Mouse (Mus musculus) kidney, postnatal 0 days (tissue): Measurements from ENCODE around the gene 2210016L21Rik. TPM values are rescaled to one million over a fixed set of nuclear protein-coding genes. Genes with fewer than 3 reads are reported as not detected.

ENCODE experiments used
- ATAC-seq: fragments of 200-750 bp; cut with Nextera tagmentation; replicated peaks from 2 replicates; pipeline ENCODE4 v1.8.0; 2017; ENCODE audit warnings: low read depth, moderate number of reproducible peaks, moderate TSS enrichment, moderate library complexity; ENCODE audit not compliant: low FRiP score
- DNase-seq: peaks from one replicate; pipeline ENCODE4 v3.0.0-alpha.2; 2016; ENCODE audit warnings: low spot score
- H3K27ac ChIP-seq: fragments of 300-500 bp; sonication (generic); 2 replicates; pipeline ENCODE4 v1.5.1; 2014; ENCODE audit warnings: mild to moderate bottlenecking
- H3K27me3 ChIP-seq: fragments of 300-500 bp; sonication (generic); 2 replicates; pipeline ENCODE4 v1.6.1; 2014; ENCODE audit warnings: low read length, mixed read lengths; ENCODE audit not compliant: insufficient read depth
- H3K36me3 ChIP-seq: fragments of 300-500 bp; sonication (generic); 2 replicates; pipeline ENCODE4 v1.6.1; 2014; ENCODE audit warnings: low read length, mixed read lengths; ENCODE audit not compliant: insufficient read depth
- H3K4me1 ChIP-seq: fragments of 300-500 bp; sonication (generic); replicated peaks from 2 replicates; pipeline ENCODE4 v1.6.1; 2014; ENCODE audit warnings: antibody characterized with exemption, low read length, mixed read lengths; ENCODE audit not compliant: insufficient read depth
- H3K4me2 ChIP-seq: fragments of 300-500 bp; sonication (generic); 2 replicates; pipeline ENCODE4 v1.6.1; 2014; ENCODE audit warnings: mild to moderate bottlenecking, low read length, moderate library complexity, mixed read lengths
- H3K4me3 ChIP-seq: fragments of 300-500 bp; sonication (generic); replicated peaks from 2 replicates; pipeline ENCODE4 v1.5.1; 2014; ENCODE audit warnings: low read depth, low read length
- H3K9ac ChIP-seq: fragments of 300-500 bp; sonication (generic); 2 replicates; pipeline ENCODE4 v1.6.1; 2014; ENCODE audit warnings: low read depth, low read length
- H3K9me3 ChIP-seq: fragments of 300-500 bp; sonication (generic); replicated peaks from 2 replicates; pipeline ENCODE4 v1.6.1; 2016; ENCODE audit warnings: low read length, inconsistent platforms, mixed read lengths
- CTCF ChIP-seq: IDR thresholded peaks from 2 replicates; pipeline ENCODE4 v1.5.1; 2016; ENCODE audit warnings: antibody characterized with exemption, low read depth, mild to moderate bottlenecking, moderate library complexity
- WGBS: fragments of 180-500 bp; shearing (Covaris S2); extraction: QIAGEN DNeasy Blood & Tissue Kit; methylation state at CpG from one replicate; pipeline ENCODE4 v1.1.7; 2014; 5-methylcytosine and 5-hydroxymethylcytosine counted together
- polyA plus RNA-seq: library from polyadenylated mRNA; unstranded; fragments of >200 nt; fragmentation: Nextera tagmentation; extraction: Ambion mirVana; gene quantifications from 2 replicates; pipeline ENCODE4 v1.2.1, GENCODE M21; 2015

The 2210016L21Rik gene
- polyA plus RNA-seq, 1 experiment from 2014 or later = 75.3 TPM

- peak overlapping the region; percentile 81 for H3K27ac ChIP-seq
- ATAC-seq (no peak), DNase-seq (no peak)
- H3K9me3 ChIP-seq = no peaks in the 10 kb centered on the region
- peak overlapping the region; percentile 63 for H3K4me2 ChIP-seq
- H3K4me3 ChIP-seq = peak overlapping the region; percentile 39
- no peaks in the 10 kb centered on the region for H3K27me3 ChIP-seq
- WGBS = 45% methylated on average over 13 of the region's 13 CpGs
- H3K9ac ChIP-seq = peak overlapping the region; percentile 70
- H3K36me3 ChIP-seq = no peaks in the 10 kb centered on the region
- TF ChIP-seq CTCF = no peak
- peaks cover 4% of the 10 kb centered on the region; the same call in 1 of the 2 replicates for H3K4me1 ChIP-seq
Measured at GRCm38 (mm10) chr5:114969609-114970215, 27.8 kb downstream of the 2210016L21Rik start.

GRCm38 (mm10) chr5:114970824-114971227 lies 28.9 kb downstream of the 2210016L21Rik start, which contains the start of gene Hnf1a:
Gene Hnf1a, minus strand, starts transcription at chr5:114971094.
- H3K36me3 ChIP-seq = no peaks in the 10 kb centered on the region
- H3K4me3 ChIP-seq = peak within 1 kb of the TSS; percentile 39
- TF ChIP-seq CTCF = no peak
- H3K4me2 ChIP-seq = peak within 1 kb of the TSS; percentile 63
- no peaks in the 10 kb centered on the region for H3K27me3 ChIP-seq
- H3K9me3 ChIP-seq = no peaks in the 10 kb centered on the region
- H3K27ac ChIP-seq = peak within 1 kb of the TSS; percentile 81
- WGBS = 45% methylated on average over 17 of the region's 17 CpGs
- H3K9ac ChIP-seq = peak within 1 kb of the TSS; percentile 70
- no peaks in the 10 kb centered on the region; the same call in 1 of the 2 replicates for H3K4me1 ChIP-seq
- peak; percentile 25 for DNase-seq
- peak; percentile 34 for ATAC-seq

- H3K9ac ChIP-seq = no peak overlapping the region
- no peaks in the 10 kb centered on the region for H3K36me3 ChIP-seq
- H3K4me3 ChIP-seq = no peak overlapping the region
- ATAC-seq (no peak), DNase-seq (no peak)
- no peaks in the 10 kb centered on the region for H3K27me3 ChIP-seq
- 79% methylated on average over 9 of the region's 9 CpGs for WGBS
- H3K4me1 ChIP-seq = no peaks in the 10 kb centered on the region
- H3K27ac ChIP-seq = no peak overlapping the region
- no peak for TF ChIP-seq CTCF
- no peaks in the 10 kb centered on the region for H3K9me3 ChIP-seq
- H3K4me2 ChIP-seq = peak overlapping the region; percentile 63
Measured at GRCm38 (mm10) chr5:114972201-114972600, 30.2 kb downstream of the 2210016L21Rik start.

- Histone ChIP-seq H3K27me3 (no peaks in the 10 kb centered on the region), H3K4me2 (no peak overlapping the region), H3K36me3 (no peaks in the 10 kb centered on the region), H3K4me1 (no peaks in the 10 kb centered on the region), H3K9me3 (no peaks in the 10 kb centered on the region), H3K4me3 (no peak overlapping the region), H3K9ac (no peak overlapping the region), H3K27ac (no peak overlapping the region)
- no peak for TF ChIP-seq CTCF
- no peak for ATAC-seq
- WGBS = 66% methylated on average over 8 of the region's 8 CpGs
- DNase-seq = no peak
Measured at GRCm38 (mm10) chr5:114973131-114973530, 31.2 kb downstream of the 2210016L21Rik start.

- no peak for ATAC-seq
- no peak overlapping the region for H3K9ac ChIP-seq
- H3K27me3 ChIP-seq = no peaks in the 10 kb centered on the region
- TF ChIP-seq CTCF = no peak
- no peaks in the 10 kb centered on the region for H3K36me3 ChIP-seq
- no peak for DNase-seq
- H3K4me1 ChIP-seq = no peaks in the 10 kb centered on the region
- no peak overlapping the region for H3K4me2 ChIP-seq
- H3K9me3 ChIP-seq = no peaks in the 10 kb centered on the region
- no peak overlapping the region for H3K4me3 ChIP-seq
- no peak overlapping the region for H3K27ac ChIP-seq
Measured at GRCm38 (mm10) chr5:114976935-114977334, 35.0 kb downstream of the 2210016L21Rik start.

GRCm38 (mm10) chr5:114978473-114978872 lies 36.5 kb downstream of the 2210016L21Rik start:
- no peak for TF ChIP-seq CTCF
- WGBS = 64% methylated on average over 11 of the region's 11 CpGs
- Histone ChIP-seq H3K9ac (no peak overlapping the region), H3K27ac (no peak overlapping the region), H3K4me2 (no peak overlapping the region), H3K36me3 (no peaks in the 10 kb centered on the region), H3K9me3 (no peaks in the 10 kb centered on the region), H3K27me3 (no peaks in the 10 kb centered on the region), H3K4me3 (no peak overlapping the region), H3K4me1 (no peaks in the 10 kb centered on the region)
- ATAC-seq = no peak
- no peak for DNase-seq

DNA sequence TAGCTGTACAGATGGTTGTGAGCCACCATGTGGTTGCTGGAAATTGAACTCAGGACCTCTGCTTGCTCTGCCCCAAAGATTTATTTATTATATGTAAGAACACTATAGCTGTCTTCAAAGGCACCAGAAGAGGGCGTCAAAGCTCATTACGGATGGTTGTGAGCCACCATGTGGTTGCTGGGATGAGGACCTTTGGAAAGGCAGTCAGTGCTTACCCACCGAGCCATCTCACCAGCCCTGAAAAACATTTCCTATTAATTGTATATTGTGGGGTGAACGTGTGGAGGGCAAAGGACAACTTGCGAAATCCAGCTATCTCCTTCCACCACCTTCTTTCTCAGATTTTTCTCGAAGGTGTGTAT lies 36.9 kb downstream of the 2210016L21Rik start:
- H3K4me2 ChIP-seq = peak overlapping the region; percentile 70
- no peak overlapping the region for H3K4me3 ChIP-seq
- 7% methylated on average over 6 of the region's 6 CpGs for WGBS
- H3K4me1 ChIP-seq = no peaks in the 10 kb centered on the region
- no peak; the same call in 1 of the 2 replicates for TF ChIP-seq CTCF
- no peaks in the 10 kb centered on the region for H3K36me3 ChIP-seq
- no peak overlapping the region for H3K27ac ChIP-seq
- H3K27me3 ChIP-seq = no peaks in the 10 kb centered on the region
- ATAC-seq (peak; percentile 43; the same call in 1 of the 2 replicates), DNase-seq (peak; percentile 61)
- H3K9me3 ChIP-seq = no peaks in the 10 kb centered on the region
- no peak overlapping the region for H3K9ac ChIP-seq
